Mouse (Mus musculus): ENCODE data around the gene Ano10. TPM values are rescaled to one million over a fixed set of nuclear protein-coding genes. Genes with fewer than 3 reads are reported as not detected.

The Ano10 gene
- 23.3 and 29.3 TPM in 2 replicates for polyA plus RNA-seq (2012; rRNA removed)

GRCm38 (mm10) chr9:122294242-122294881 lies at the start of gene Ano10:
Gene Ano10 (minus strand): TSS chr9:122294423.

Other genes with a start within 250 kb of the Ano10 start
- 36.1 and 39.4 TPM in 2 replicates for gene Snrk, start 177.2 kb downstream of the Ano10 start, polyA plus RNA-seq (2012; rRNA removed)
- 16.6 and 17.3 TPM in 2 replicates for gene Abhd5, start 57.2 kb upstream of the Ano10 start, polyA plus RNA-seq (2012; rRNA removed)

All from central nervous system, embryonic 11.5 days (tissue).